Mouse (Mus musculus) lung, embryonic 15.5 days (tissue): Measurements from ENCODE around the gene Slc26a8. TPM values are rescaled to one million over a fixed set of nuclear protein-coding genes. Genes with fewer than 3 reads are reported as not detected.

Experiments
- ATAC-seq: fragments of 200-750 bp; cut with Nextera tagmentation; 2 replicates; pipeline ENCODE4 v1.8.0; 2017; ENCODE audit warnings: moderate number of reproducible peaks, borderline replicate concordance; ENCODE audit not compliant: low FRiP score, low TSS enrichment; ENCODE audit errors: extremely low read depth
- H3K27ac ChIP-seq: fragments of 300-500 bp; sonication (generic); 2 replicates; pipeline ENCODE4 v1.5.1; 2015; ENCODE audit warnings: moderate library complexity, mild to moderate bottlenecking, inconsistent platforms
- H3K27me3 ChIP-seq: fragments of 300-500 bp; sonication (generic); 2 replicates; pipeline ENCODE4 v1.6.1; 2015; ENCODE audit warnings: inconsistent platforms
- H3K36me3 ChIP-seq: fragments of 300-500 bp; sonication (generic); 2 replicates; pipeline ENCODE4 v1.6.1; 2015; ENCODE audit warnings: inconsistent platforms
- H3K4me1 ChIP-seq: fragments of 300-500 bp; sonication (generic); 2 replicates; pipeline ENCODE4 v1.6.1; 2015; ENCODE audit warnings: inconsistent platforms
- H3K4me2 ChIP-seq: fragments of 300-500 bp; sonication (generic); 2 replicates; pipeline ENCODE4 v1.6.1; 2015; ENCODE audit warnings: inconsistent platforms, mild to moderate bottlenecking, moderate library complexity
- H3K4me3 ChIP-seq: fragments of 300-500 bp; sonication (generic); 2 replicates; pipeline ENCODE4 v1.5.1; 2015; ENCODE audit warnings: mild to moderate bottlenecking, inconsistent platforms
- H3K9ac ChIP-seq: fragments of 300-500 bp; sonication (generic); 2 replicates; pipeline ENCODE4 v1.6.1; 2015; ENCODE audit warnings: inconsistent platforms
- H3K9me3 ChIP-seq: fragments of 300-500 bp; sonication (generic); 2 replicates; pipeline ENCODE4 v1.6.1; 2016; ENCODE audit warnings: inconsistent platforms
- WGBS: fragments of 180-500 bp; shearing (Covaris S2); methylation state at CpG from one replicate; pipeline ENCODE4 v1.1.7; 2015; 5-methylcytosine and 5-hydroxymethylcytosine counted together
- polyA plus RNA-seq: library from polyadenylated mRNA; unstranded; fragments of >200 nt; fragmentation: Nextera tagmentation; extraction: Ambion mirVana; gene quantifications from 2 replicates; pipeline ENCODE4 v1.2.1, GENCODE M21; 2015

Gene Slc26a8
- polyA plus RNA-seq, 1 experiment from 2014 or later: 0.47 TPM

DNA sequence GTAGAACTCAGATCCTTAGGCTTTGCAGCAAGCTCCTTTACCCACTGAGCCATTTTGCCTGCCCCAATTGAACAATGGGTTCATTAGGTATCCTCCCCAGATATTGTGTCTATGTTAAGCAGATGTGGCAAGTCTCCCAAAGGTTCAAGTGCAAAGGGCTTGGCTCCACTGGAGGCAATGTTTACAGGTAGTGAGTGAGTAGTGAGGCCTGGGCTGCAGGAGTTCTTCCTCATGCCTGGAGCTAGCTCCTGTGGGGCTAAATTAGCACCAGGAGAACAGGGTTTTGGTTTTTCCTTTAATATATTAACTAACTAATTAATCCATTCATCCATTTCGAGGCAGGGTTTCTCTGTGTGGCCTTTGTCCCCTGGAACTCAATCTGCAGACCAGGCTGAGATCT, 6.4 kb downstream of the Slc26a8 start:
- Histone ChIP-seq H3K27ac (no peak overlapping the region), H3K36me3 (no peaks in the 10 kb centered on the region), H3K4me2 (no peak overlapping the region), H3K9me3 (no peaks in the 10 kb centered on the region), H3K4me3 (no peak overlapping the region), H3K9ac (no peak overlapping the region), H3K4me1 (no peaks in the 10 kb centered on the region), H3K27me3 (no peaks in the 10 kb centered on the region)
- WGBS: 74% methylated on average over 1 of the region's 1 CpGs
- no peak for ATAC-seq

DNA sequence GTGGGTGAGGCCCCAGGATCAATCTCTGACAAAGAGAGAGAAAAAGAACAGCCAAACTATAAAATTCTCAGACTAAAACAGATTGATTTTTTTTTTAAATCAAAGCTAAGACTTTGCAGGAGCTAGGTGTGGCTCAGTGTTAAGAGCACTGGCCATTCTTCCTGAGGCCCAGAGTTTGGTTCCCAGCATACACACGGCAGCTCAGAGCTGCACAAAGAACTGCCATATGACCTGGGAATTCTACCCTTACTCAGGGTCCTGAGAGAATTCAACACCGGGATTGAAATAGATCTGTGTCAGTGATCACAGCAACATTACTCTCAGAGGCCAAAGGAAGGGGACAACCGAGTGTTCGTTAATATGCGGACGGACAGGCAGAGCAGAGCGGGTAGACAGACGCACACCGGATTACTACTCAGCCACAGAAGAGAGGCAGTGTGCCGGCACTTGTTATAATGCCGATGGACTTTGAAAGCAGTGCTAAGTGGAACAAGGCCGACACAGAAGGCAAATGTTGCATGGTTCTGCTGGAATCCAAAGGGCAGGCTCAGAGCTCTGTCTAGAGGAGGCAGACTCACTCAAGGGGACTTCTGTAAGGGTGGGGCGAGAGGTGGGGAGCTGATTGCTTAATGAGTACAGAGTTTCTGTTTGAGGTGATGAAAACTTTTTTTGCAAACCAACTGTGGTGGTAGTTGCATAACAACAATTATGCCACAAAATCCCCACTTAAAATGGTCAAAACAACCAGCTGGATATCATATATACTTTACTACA, 7.5 kb downstream of the Slc26a8 start:
- H3K9me3 ChIP-seq: no peaks in the 10 kb centered on the region
- H3K9ac ChIP-seq: no peak overlapping the region
- WGBS: 81% methylated on average over 13 of the region's 13 CpGs
- no peak overlapping the region for H3K4me2 ChIP-seq
- no peak overlapping the region for H3K27ac ChIP-seq
- ATAC-seq: no peak
- no peaks in the 10 kb centered on the region for H3K4me1 ChIP-seq
- H3K4me3 ChIP-seq: no peak overlapping the region
- no peaks in the 10 kb centered on the region for H3K27me3 ChIP-seq
- no peaks in the 10 kb centered on the region for H3K36me3 ChIP-seq

DNA sequence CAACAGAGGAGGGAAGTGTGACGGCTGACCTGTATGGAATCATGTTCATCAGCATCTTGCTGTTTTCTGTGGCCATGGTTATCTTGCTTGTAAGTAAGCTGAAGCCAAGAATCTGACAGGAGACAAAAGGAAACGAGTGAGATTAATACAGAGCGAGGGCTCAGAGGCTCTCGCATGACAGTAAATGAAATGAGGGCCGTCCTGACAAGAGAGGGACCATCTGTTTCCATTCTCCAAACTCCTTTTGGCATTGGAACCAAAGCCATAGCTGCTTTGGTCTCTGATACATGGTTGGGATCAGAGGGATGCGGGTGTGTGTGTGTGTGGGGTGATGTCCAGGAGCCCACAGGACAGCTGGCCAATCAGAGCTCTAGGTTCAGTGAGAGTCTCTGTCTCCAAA, 30.5 kb downstream of the Slc26a8 start:
- peaks cover 21% of the 10 kb centered on the region for H3K4me1 ChIP-seq
- peak; percentile 63; the same call in 1 of the 2 replicates for ATAC-seq
- no peak overlapping the region for H3K4me2 ChIP-seq
- H3K27me3 ChIP-seq: no peaks in the 10 kb centered on the region
- no peak overlapping the region for H3K27ac ChIP-seq
- H3K4me3 ChIP-seq: no peak overlapping the region
- H3K36me3 ChIP-seq: no peaks in the 10 kb centered on the region
- no peak overlapping the region for H3K9ac ChIP-seq
- WGBS: 41% methylated on average over 6 of the region's 6 CpGs
- no peaks in the 10 kb centered on the region for H3K9me3 ChIP-seq

DNA sequence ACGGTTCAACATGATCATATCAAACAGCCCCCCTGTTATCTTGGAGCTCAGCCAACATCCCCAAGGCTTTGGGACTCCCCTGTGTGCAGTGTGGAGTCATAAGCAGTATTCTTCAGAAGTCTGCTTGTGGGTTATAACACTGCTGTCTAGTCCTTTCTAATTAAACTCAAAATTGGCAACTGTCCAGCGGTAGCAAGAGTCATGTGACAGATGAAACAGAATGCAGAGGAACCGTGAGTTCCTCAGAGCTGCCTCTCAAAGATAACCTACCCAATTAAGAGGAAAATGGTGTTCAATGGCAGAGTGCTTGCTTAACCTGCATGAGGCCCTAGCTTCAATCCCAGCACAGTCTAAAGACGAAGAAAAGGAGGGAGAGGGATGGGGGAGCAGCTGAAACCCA, 32.1 kb downstream of the Slc26a8 start:
- WGBS: 19% methylated on average over 4 of the region's 4 CpGs
- H3K9me3 ChIP-seq: no peaks in the 10 kb centered on the region
- H3K27ac ChIP-seq: no peak overlapping the region
- no peaks in the 10 kb centered on the region for H3K27me3 ChIP-seq
- no peaks in the 10 kb centered on the region for H3K36me3 ChIP-seq
- H3K9ac ChIP-seq: no peak overlapping the region
- ATAC-seq: no peak
- no peak overlapping the region for H3K4me2 ChIP-seq
- peaks cover 21% of the 10 kb centered on the region for H3K4me1 ChIP-seq
- no peak overlapping the region for H3K4me3 ChIP-seq

DNA sequence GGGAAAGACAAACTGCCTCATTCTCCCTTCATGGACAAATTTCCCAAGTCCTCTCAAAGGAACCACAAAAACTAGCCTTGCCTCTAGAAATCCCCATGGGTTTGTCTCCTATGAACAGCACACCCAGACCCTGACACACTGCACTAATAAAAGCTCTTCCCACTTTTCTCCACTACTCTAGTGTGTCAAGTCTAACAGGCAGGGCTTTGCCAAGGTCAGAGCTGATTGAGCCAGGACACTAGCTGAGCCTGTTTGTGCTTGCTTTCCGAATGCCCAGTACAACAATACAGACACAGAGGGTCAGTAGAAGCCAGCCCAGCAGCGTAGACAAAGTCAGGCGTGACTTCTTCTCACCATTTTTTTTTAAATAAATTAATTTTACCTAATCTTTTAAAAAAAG, 39.8 kb downstream of the Slc26a8 start:
- H3K4me3 ChIP-seq: no peak overlapping the region
- no peak overlapping the region for H3K27ac ChIP-seq
- no peaks in the 10 kb centered on the region for H3K9me3 ChIP-seq
- no peak for ATAC-seq
- 72% methylated on average over 3 of the region's 3 CpGs for WGBS
- H3K4me2 ChIP-seq: no peak overlapping the region
- no peak overlapping the region for H3K9ac ChIP-seq
- no peaks in the 10 kb centered on the region for H3K36me3 ChIP-seq
- no peaks in the 10 kb centered on the region for H3K27me3 ChIP-seq
- no peaks in the 10 kb centered on the region for H3K4me1 ChIP-seq

DNA sequence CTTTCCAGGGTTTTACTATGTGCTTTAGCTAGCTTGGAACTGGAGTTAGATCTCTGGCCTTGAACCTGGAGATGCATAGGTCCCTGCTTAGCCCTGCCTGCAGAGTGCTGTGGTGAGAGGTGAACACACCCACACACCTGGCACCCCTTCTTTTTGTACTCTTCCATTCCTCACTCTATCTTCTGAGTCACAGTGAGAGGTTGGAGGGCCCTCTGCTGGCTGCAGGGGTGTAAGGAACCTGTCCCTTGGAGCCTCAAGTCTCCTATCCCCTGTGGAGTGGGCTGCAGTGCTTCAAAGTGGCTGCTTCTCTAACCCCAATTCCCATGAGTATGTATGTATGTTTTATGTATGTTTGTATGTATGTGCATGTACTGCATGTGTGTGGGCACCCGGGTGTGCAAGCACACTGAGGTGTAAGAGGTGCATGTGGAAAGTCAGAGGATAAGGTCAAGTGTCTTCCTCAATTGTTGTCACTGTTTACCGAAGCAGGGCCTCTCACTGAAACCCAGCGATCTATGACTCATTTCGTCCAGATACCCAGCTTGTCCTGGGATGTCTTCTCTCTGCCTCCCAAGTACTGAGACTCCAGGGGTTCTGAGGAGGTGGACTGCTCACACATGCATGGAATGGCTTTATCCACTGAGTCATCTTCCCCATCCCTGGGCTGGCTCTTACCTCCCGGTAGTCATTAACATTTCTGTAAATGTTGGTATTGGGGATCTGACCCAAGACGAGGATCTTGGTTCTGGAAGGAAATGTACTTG, 41.2 kb downstream of the Slc26a8 start:
- H3K9me3 ChIP-seq: no peaks in the 10 kb centered on the region
- H3K4me3 ChIP-seq: no peak overlapping the region
- no peaks in the 10 kb centered on the region for H3K36me3 ChIP-seq
- WGBS: 40% methylated on average over 6 of the region's 6 CpGs
- H3K27me3 ChIP-seq: no peaks in the 10 kb centered on the region
- no peak overlapping the region for H3K27ac ChIP-seq
- no peak overlapping the region for H3K9ac ChIP-seq
- no peak for ATAC-seq
- H3K4me1 ChIP-seq: no peaks in the 10 kb centered on the region
- H3K4me2 ChIP-seq: no peak overlapping the region

DNA sequence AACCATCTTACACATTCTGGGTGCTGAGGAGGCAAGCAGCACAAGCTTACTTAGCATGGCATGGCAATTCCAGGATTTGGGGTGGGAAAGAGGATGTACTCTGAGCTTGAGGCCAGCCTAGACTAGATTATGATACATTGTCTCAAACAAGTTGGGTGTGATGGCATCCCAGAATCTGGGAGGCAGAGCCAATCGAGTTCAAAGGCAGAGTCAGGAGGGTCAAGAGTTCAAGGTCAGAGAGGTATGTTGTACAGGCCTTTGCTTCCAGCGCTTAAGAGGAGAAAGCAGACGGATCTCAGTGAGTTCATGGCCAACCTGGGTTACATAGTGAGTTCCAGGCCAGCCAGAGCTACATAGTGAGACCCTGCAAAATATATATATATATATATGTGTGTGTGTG, 43.8 kb downstream of the Slc26a8 start:
- no peaks in the 10 kb centered on the region for H3K9me3 ChIP-seq
- no peak overlapping the region for H3K4me3 ChIP-seq
- H3K27me3 ChIP-seq: no peaks in the 10 kb centered on the region
- H3K9ac ChIP-seq: no peak overlapping the region
- 53% methylated on average over 3 of the region's 3 CpGs for WGBS
- no peak for ATAC-seq
- H3K4me1 ChIP-seq: no peaks in the 10 kb centered on the region
- no peak overlapping the region for H3K27ac ChIP-seq
- H3K4me2 ChIP-seq: no peak overlapping the region
- H3K36me3 ChIP-seq: no peaks in the 10 kb centered on the region

DNA sequence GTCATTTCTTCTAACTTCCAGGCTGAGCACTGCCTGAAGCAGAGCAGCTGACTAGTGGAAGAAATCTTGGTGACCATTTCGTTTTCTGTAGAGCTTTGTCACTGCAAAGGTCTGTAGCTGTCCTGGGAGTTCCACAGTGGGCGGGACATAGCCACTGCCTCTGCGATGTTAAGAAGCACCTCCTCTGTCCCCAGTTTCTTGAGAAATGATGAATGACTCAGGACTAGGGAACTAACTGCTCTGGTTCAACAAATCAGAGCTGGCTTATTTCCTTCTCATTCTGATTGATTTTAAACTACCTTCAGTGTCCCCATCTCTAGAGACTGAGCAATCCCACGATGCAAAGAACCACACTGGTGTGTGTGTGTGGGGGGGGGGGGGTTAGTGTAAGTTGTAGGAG, 45.9 kb downstream of the Slc26a8 start:
- no peaks in the 10 kb centered on the region for H3K36me3 ChIP-seq
- 34% methylated on average over 4 of the region's 4 CpGs for WGBS
- no peak overlapping the region for H3K27ac ChIP-seq
- H3K4me2 ChIP-seq: no peak overlapping the region
- ATAC-seq: no peak
- H3K9ac ChIP-seq: no peak overlapping the region
- H3K27me3 ChIP-seq: no peaks in the 10 kb centered on the region
- H3K4me1 ChIP-seq: no peaks in the 10 kb centered on the region
- no peak overlapping the region for H3K4me3 ChIP-seq
- H3K9me3 ChIP-seq: no peaks in the 10 kb centered on the region

DNA sequence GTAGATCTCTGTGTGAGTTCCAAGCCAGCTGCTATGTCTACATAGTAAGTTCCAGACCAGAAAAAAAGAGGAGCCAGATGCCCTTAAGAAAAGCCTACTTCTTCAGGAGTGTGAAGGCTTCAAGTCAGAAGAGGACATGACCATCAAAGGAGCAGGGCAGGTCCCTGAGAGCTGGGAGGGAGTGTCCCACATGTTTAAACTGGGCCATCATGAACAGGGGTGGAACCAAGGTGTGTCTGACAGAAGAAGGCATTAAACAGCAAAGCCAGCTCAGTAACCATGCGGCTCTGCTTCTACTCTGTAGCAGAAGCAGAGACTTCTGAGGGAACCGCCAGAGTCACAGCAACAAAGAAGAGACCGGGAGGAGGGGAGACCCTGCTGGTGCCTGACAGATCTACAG, 46.3 kb downstream of the Slc26a8 start:
- ATAC-seq: no peak
- H3K4me1 ChIP-seq: no peaks in the 10 kb centered on the region
- H3K4me2 ChIP-seq: no peak overlapping the region
- H3K36me3 ChIP-seq: no peaks in the 10 kb centered on the region
- no peaks in the 10 kb centered on the region for H3K9me3 ChIP-seq
- no peak overlapping the region for H3K27ac ChIP-seq
- H3K9ac ChIP-seq: no peak overlapping the region
- H3K27me3 ChIP-seq: no peaks in the 10 kb centered on the region
- WGBS: 24% methylated on average over 3 of the region's 3 CpGs
- no peak overlapping the region for H3K4me3 ChIP-seq

DNA sequence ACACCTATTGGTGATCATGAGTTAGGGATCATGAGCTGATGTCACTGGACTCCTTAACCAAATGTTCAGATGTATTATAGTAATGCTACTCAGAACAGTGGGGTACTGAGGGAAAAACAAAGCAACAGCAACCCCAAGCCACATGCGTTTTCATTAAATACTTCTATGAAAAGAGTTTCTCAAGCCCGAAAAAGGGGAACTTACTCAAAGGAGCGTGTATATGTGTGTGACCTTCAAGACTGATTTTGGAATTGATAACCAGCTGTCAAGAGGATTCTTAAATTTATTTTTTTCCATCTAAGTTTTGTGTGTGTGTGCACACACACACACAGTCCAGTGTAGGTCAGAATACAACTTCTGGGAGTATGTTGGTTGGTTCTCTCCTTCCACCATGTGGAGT, 49.9 kb downstream of the Slc26a8 start:
- 78% methylated on average over 3 of the region's 3 CpGs for WGBS
- H3K27ac ChIP-seq: no peak overlapping the region
- no peak overlapping the region for H3K4me2 ChIP-seq
- no peaks in the 10 kb centered on the region for H3K9me3 ChIP-seq
- no peaks in the 10 kb centered on the region for H3K36me3 ChIP-seq
- no peaks in the 10 kb centered on the region for H3K27me3 ChIP-seq
- no peak overlapping the region for H3K4me3 ChIP-seq
- no peak overlapping the region for H3K9ac ChIP-seq
- ATAC-seq: no peak
- H3K4me1 ChIP-seq: no peaks in the 10 kb centered on the region

DNA sequence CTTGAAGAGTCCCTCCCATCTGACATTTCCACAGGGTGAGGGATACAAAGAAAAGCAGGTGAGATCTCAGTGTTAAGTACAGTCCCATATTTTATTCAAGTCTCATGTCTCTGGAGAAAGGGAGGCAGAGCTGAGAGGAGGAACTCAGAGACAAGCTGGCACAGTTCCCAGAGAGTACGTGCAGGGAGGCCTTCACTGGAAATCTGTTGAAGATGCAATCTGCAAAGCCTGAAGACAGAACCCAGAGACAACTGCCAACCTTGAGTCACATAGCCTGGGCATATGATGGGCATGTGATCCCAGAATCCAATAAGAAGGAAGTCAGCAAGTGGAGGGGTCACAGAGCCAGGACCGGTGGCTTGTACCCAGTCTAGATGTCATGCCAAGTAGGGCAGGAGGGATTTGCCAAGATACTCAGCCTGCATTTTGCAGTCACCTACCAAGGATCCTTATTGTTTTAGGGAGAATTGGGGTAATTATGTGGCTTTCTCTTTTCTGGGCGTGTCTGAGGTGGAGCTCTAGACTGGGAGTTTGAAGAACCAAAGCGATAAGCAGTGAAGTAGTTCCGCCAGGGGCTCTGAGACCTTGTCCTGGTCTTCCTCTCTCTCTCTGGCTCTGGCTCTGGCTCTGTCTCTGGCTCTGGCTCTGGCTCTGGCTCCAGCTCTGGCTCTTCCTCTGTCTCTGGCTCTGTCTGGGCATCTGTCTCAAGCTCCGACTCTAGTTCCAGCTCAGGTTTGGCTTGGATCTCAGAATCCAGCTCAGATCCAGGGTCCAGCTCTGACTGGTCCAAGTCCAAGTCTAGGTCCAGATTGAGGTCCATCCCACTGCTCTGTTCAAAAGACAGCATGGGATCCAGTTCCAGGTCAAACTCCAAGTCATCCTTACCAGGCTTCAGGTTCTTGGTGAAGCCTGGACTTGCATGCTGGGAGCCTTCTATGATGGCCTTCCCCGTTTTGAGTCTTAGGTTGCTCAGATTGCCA, 52.0 kb downstream of the Slc26a8 start:
- H3K4me1 ChIP-seq: no peaks in the 10 kb centered on the region
- H3K36me3 ChIP-seq: no peaks in the 10 kb centered on the region
- no peak overlapping the region for H3K4me2 ChIP-seq
- no peak overlapping the region for H3K27ac ChIP-seq
- H3K9ac ChIP-seq: no peak overlapping the region
- no peaks in the 10 kb centered on the region for H3K9me3 ChIP-seq
- H3K27me3 ChIP-seq: no peaks in the 10 kb centered on the region
- 0 out of 2 replicates have a peak, but pooled peaks have one; percentile 8 for ATAC-seq
- 81% methylated on average over 7 of the region's 7 CpGs for WGBS
- H3K4me3 ChIP-seq: no peak overlapping the region
